Mouse (Mus musculus) mature B cell (primary cell): Measurements from ENCODE around the gene Kcna1.

Experiments used
- in situ Hi-C: fragments of 300-500 bp; cut with MboI; formaldehyde crosslinking; loops from 2 replicates; pipeline ENCODE4 v1.14.3; 2019

Kcna1 gene

DNA sequence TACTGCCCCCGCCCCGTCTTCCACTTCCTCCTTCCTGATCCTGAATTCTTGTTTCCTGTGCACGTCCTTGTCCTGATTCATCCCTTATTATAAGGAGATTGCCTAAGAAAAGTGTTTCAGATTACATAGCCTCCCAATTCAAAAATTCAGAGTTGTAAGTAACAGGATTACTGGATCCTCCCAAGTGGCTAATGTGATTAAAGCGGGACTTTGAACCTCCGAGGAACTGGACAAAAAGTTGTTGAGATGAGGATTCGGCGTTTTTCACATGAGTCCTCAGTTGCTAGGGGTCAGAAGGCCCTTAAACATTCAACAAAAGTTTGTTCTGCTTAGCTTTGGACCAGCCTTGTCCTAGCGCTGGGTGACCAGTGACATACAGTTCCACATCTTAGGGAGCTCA lies at the start of gene Kcna1:
Gene Kcna1, minus strand, starts transcription at position 4 of the 400 bp plus-strand sequence.
- in situ Hi-C loops: no loop called here

DNA sequence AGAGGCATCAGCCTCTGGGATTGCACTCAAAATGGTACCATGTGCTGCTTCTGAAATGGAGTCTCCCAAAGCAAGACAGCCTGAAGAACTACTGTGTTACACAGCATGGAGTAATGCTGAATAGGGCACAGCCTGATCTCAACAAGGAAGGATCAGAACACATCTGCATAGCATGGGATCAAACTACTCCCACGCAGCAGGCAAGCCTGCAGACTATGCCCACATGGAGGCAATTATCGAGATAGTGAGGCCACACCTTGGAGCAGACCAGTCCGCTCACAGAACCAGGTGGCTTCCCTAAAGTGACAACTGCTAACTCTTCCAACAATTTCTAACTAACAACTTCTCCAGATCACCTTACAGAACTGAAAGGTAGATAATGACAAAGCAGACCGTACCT lies 40.9 kb upstream of the Kcna1 start:
- in situ Hi-C loops: no loop called here

DNA sequence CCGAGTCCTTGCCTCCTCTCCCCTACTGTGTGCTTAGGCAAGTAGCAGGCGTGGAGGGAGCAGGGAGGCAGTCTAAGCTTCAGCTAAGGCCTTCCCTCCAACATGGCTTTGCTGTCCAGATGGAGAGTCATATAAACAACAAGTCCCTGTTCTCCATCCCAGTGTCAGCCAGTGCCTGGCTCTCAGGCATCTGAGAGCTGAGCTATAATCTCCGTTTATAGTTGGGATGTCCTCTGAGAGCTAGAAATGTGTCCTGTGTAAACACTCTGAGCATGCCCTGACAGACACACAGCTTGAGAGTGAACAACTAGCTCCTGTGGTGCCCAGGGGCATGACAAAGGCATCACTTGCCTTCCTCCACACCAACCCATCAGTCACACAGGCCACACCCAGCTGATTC lies 39.0 kb upstream of the Kcna1 start:
- in situ Hi-C loops: no loop called here

DNA sequence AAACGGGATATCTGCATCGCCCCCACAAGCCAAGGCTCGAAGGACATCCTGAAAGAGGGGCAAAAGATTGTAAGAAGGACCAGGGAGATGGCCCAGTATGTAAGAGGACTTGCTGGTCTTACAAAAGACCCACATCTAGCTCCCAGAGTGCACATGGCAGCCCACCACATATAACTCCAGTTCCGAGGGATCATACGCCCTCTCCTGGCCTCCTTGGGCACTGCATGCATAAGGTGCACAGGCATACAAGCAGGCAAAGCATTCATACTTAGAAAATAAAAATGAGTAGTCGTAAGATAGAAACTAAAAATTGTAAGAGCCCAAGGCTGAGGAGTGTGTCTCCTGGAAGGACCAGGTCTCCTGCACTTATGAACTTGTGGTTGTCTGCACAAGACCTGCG lies 32.8 kb upstream of the Kcna1 start:
- in situ Hi-C loops: no loop called here

GRCm38 (mm10) chr6:126667001-126667400 lies 20.8 kb upstream of the Kcna1 start:
- in situ Hi-C loops: no loop called here

DNA sequence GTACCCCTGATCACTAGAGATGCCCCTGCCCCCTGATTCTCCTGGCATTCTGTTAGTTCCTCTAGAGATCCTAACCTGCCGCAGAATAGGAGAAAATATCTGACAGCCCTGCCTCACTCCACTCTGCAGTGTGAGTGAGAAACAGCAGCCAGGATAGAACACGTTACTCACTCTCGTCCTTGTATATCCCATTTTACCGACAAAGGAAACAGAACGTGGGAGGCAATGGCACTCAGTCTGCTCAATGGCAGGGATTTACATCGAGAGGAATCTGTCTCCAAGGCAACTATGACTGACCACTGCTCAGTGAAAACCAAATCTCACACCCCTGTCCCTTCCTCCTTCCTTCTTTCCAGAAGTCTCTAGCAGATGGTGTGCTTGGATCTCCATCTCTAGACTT lies 19.9 kb upstream of the Kcna1 start:
- in situ Hi-C loops: no loop called here

DNA sequence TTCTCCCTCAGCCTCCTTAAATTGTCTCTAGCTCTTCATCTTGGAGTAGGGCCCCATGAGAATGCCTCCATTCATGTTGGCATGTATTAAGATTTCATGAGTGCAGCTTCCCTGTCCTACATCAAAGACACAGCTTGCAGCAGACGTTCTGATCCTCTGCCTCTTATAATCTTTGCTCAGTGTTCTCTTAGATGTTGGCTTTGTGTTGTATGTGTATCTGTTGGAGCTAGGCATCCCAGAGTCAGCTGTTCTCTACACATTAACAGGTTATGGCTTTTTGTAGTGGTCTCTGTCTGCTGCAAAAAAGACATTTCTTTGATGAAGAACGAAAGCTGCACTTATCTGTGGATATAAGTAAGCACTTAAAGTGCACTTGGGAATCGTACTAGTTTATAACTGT lies 18.4 kb upstream of the Kcna1 start:
- in situ Hi-C loops: no loop called here

- in situ Hi-C loops: no loop called here
These were observed 11.6 kb upstream of the Kcna1 start for GRCm38 (mm10) chr6:126657646-126658394.

DNA sequence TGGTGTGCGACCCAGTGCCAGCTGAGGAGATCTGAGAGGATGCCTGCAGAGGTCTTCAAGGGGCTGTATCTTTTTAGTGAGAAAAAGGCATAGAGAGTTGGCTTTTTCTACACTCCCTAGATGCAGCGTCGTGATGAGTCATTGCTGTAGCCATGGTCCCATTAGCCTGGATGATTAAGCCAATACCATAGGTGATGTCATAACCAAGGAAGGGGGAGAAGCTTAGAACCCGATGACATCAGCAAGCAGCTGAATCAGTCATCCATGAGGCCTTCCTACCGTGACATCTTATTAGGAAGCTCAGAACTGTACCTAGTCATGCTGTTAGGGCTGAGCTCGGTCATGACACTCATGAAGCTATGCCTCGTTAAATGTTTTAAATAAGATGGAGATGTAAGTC lies 7.4 kb upstream of the Kcna1 start:
- in situ Hi-C loops: no loop called here

DNA sequence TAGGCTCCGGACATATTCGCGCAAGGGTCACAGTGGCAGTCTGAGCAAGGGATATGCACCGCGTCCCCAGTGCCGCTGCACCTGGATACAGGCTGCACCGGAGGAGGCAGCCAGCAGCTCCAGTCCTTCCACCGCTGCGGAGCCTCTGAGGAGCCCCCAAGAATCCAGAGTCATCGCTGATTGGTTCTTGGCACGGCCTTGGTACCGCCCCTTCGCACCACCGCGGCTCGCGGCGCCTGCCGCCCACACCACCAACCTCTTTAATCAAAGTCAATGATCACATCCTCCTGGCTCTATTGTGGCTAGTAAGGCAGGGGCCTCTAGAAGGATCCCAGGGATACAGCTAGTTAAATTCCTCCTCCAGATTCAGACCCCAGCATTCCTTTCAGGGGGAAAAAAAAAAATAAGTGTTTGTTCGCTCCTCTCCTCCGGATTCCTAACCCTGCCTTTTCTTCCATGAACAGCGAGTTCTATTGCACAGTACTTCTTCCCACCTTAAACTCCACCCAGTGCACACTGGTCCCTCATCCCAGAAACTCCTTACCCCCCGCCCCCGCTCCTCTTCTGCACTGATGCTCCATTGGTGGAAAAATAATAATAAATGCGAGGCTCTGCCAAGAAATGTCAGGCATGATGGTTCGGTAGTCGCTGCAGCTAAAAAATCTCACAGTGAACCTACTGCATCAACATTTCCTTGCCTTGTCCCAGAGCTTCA lies 383 bp downstream of the Kcna1 start:
- in situ Hi-C loops: no loop called here

GRCm38 (mm10) chr6:126645044-126645541 lies 1.1 kb downstream of the Kcna1 start:
- in situ Hi-C loops: no loop called here

DNA sequence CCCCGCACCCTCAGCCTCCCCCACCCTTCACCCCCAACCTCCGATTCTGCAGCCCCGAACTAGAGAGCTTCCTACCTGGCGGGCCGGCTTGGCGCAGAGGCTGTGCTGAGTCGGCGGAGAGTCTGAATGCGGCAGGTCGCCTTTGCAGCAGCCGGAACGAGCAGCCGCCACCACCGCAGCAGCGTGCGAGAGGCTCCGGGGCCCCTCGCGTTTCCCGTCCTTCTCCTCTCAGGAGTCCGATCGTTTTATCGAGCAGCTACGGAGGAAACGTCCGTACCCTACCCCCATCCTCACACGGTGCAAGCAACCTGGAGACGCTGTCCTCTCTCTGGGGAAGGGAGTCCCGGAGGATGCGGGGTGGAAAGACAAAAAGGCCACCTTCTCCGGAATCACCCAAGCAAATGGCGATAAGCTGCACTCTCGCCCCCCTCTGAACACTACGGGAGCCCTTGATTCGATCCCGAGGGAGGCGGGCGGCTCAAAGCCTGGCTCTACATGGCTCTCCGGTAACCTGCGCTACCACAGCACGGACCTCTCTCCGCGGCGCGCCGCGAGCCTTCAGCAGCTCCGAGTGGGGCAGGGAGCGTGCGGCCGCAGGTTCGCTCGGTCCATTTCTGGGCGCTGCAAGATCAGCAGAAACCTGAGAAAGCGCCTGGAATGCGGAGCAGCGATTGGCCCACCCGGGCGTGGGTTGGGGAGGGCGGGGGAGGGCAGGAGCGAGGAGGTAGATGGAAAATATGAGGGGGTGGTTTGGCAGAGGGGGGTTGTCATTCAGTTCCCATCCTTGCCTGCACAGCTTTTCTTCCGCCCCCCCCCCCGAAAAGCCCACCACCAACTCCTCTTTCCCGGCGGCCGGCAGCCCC lies 1.8 kb downstream of the Kcna1 start:
- in situ Hi-C loops: no loop called here

GRCm38 (mm10) chr6:126643341-126644055 lies 2.7 kb downstream of the Kcna1 start:
- in situ Hi-C loops: no loop called here

GRCm38 (mm10) chr6:126642856-126643321 lies 3.3 kb downstream of the Kcna1 start:
- in situ Hi-C loops: no loop called here

GRCm38 (mm10) chr6:126628451-126628850 lies 17.7 kb downstream of the Kcna1 start:
- in situ Hi-C loops: no loop called here

DNA sequence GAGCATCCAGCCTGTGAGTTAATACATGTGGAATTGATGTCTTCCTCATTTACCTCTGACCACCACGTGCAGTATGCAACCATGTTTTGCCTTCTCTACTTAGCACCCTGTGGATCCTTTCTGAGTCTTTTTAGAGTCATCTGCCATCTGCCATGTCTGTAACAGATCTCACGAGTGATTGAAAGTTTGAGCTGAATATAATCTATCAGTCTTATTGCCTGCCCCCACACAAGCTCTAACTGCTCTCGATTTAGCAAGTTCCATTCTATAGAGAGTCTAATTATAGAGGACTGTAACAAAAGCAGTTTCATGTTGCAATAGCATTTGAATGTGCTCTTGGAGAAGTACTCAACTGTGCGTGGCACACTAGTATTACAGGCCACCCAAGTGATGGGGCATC lies 27.7 kb downstream of the Kcna1 start:
- in situ Hi-C loops: no loop called here

GRCm38 (mm10) chr6:126610746-126611145 lies 35.4 kb downstream of the Kcna1 start:
- in situ Hi-C loops: no loop called here

DNA sequence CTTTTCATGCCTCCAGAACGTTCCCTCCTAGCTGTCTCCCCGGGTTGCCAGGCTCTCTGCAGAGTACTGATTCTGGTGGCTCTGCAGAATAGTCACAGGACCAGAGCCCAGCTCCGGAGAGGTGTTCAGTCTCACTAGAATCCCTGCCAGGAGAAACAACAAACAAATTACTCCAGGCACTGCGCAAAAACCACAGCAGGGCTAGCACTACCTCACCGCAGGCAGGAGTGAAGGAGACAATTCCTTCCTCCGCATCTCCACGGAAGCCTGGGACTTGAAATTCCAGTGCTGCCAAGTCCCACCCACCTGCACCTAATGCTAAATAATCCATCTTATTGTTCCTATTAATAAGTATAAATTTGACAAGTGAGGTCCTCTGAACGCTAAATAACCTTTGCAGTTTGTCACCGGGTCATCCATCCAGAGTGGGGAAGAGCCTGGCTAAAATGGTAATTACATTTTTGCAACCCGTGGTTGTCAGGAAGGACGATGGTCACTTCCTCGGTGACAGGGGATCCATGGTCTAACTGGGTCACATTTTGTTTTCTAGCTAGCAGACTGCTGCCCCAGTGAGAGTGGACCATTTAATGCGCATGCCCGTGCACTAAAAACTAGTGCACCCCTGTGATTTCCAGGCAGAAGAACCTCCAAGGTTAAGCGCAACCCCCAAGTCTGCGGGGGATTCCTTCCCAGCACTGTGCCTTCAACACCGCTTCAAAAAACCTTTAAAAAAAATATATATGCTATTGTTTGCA lies 36.8 kb downstream of the Kcna1 start:
- in situ Hi-C loops: no loop called here

DNA sequence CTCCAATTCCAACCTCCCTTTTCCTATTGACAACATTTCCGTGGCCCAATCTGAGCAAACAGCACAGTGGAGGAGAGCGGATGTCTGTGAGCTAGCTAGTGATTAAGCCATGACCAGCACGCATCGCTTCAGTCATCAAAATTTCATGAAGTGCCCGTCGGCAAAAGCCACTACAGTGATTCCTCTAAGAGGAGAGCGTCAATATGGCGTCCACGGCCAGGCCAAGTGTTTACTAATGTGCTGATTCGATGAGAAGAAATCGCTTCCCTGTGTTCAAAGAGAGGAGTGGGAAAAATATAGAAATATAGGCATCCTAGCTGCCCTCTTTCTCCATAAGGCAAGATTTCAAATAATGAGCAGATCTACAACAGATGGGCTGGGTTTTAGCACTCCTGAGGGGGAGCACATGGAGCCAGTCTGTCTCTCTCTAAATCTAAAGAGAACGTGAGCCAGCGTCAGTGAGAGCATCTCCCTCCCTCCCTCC lies 44.3 kb downstream of the Kcna1 start:
- in situ Hi-C loops: no loop called here

GRCm38 (mm10) chr6:126599201-126599995 lies 46.8 kb downstream of the Kcna1 start:
- in situ Hi-C loops: no loop called here
